Mouse (Mus musculus) E14TG2a.4 (cell line): ENCODE measurements at regions not wholly inside any gene's neighbourhood (a gene's known extent, or its start where the extent isn't known, plus 50 kb on each side); places are given as distances from the start of the nearest gene placed in this dataset.
A peak's percentile ranks its signal among the peaks of the same experiment; 100 is the strongest.
"Not testable (repeated sequence)": the region's sequence is repeated elsewhere in the genome, so short reads cannot be mapped to it uniquely, and the experiment has no call there.

Experiments used
- H3K27me3 ChIP-seq: 2 replicates; pipeline ENCODE4 v1.6.1; 2014; ENCODE audit warnings: low read length, control low read depth; ENCODE audit not compliant: insufficient read depth
- H3K36me3 ChIP-seq: 2 replicates; pipeline ENCODE4 v1.6.1; 2014; ENCODE audit warnings: low read length, control low read depth; ENCODE audit not compliant: insufficient read depth
- H3K4me1 ChIP-seq: replicated peaks from 2 replicates; pipeline ENCODE4 v1.6.1; 2014; ENCODE audit warnings: low read depth, low read length, control low read depth
- H3K4me3 ChIP-seq: replicated peaks from 2 replicates; pipeline ENCODE4 v1.5.1; 2014; ENCODE audit warnings: mild to moderate bottlenecking, low read length
- H3K9me3 ChIP-seq: 2 replicates; pipeline ENCODE4 v1.6.1; 2014; ENCODE audit warnings: low read length, control low read depth
- CTCF ChIP-seq: conservative IDR thresholded peaks from 2 replicates; pipeline ENCODE4 v1.5.1; 2014; ENCODE audit warnings: low read length
- NANOG ChIP-seq: IDR thresholded peaks from 2 replicates; pipeline ENCODE4 v1.6.1; 2014; ENCODE audit warnings: borderline replicate concordance, low read length, mixed read lengths
- POU5F1 ChIP-seq: IDR thresholded peaks from 2 replicates; pipeline ENCODE4 v1.6.1; 2014; ENCODE audit warnings: low read length, borderline replicate concordance

- Histone ChIP-seq H3K36me3 (no peaks in the 10 kb centered on the region), H3K4me3 (no peak overlapping the region), H3K27me3 (no peaks in the 10 kb centered on the region), H3K9me3 (peaks cover 18% of the 10 kb centered on the region; the same call in 1 of the 2 replicates), H3K4me1 (no peaks in the 10 kb centered on the region)
- TF ChIP-seq POU5F1 (no peak), CTCF (no peak), NANOG (no peak)
These were observed 2289.7 kb downstream of the Cntnap5b start for GRCm38 (mm10) chr1:102062268-102062667.

GRCm38 (mm10) chr1:102105658-102106057 lies 2333.1 kb downstream of the Cntnap5b start:
- H3K9me3 ChIP-seq = no peaks in the 10 kb centered on the region
- no peaks in the 10 kb centered on the region for H3K36me3 ChIP-seq
- TF ChIP-seq NANOG = no peak
- TF ChIP-seq CTCF = no peak
- TF ChIP-seq POU5F1 = no peak
- H3K4me3 ChIP-seq = no peak overlapping the region
- no peaks in the 10 kb centered on the region for H3K4me1 ChIP-seq
- no peaks in the 10 kb centered on the region for H3K27me3 ChIP-seq

GRCm38 (mm10) chr1:102139021-102139420 lies 2366.5 kb downstream of the Cntnap5b start:
- H3K27me3 ChIP-seq = no peaks in the 10 kb centered on the region
- H3K4me1 ChIP-seq = no peaks in the 10 kb centered on the region
- no peaks in the 10 kb centered on the region for H3K36me3 ChIP-seq
- no peak overlapping the region for H3K4me3 ChIP-seq
- 0 out of 2 replicates have a peak, but pooled peaks cover 3% of the 10 kb centered on the region for H3K9me3 ChIP-seq
- TF ChIP-seq POU5F1 (no peak), CTCF (no peak), NANOG (no peak)

GRCm38 (mm10) chr1:102146368-102146767 lies 2373.8 kb downstream of the Cntnap5b start:
- Histone ChIP-seq H3K36me3 (no peaks in the 10 kb centered on the region), H3K4me3 (no peak overlapping the region), H3K4me1 (no peaks in the 10 kb centered on the region), H3K27me3 (no peaks in the 10 kb centered on the region), H3K9me3 (peaks cover 53% of the 10 kb centered on the region)
- TF ChIP-seq CTCF (no peak), POU5F1 (no peak), NANOG (no peak)

- H3K27me3 ChIP-seq = no peaks in the 10 kb centered on the region
- H3K36me3 ChIP-seq = no peaks in the 10 kb centered on the region
- TF ChIP-seq POU5F1 = no peak
- TF ChIP-seq NANOG = no peak
- TF ChIP-seq CTCF = no peak
- H3K4me1 ChIP-seq = no peaks in the 10 kb centered on the region
- no peaks in the 10 kb centered on the region for H3K9me3 ChIP-seq
- no peak overlapping the region for H3K4me3 ChIP-seq
These were observed 2394.1 kb downstream of the Cntnap5b start for GRCm38 (mm10) chr1:102166649-102167048.

GRCm38 (mm10) chr1:102170566-102171286 lies 2398.2 kb downstream of the Cntnap5b start:
- Histone ChIP-seq H3K4me3 (no peak overlapping the region), H3K36me3 (no peaks in the 10 kb centered on the region), H3K9me3 (no peaks in the 10 kb centered on the region), H3K4me1 (no peaks in the 10 kb centered on the region), H3K27me3 (no peaks in the 10 kb centered on the region)
- TF ChIP-seq NANOG = no peak

DNA sequence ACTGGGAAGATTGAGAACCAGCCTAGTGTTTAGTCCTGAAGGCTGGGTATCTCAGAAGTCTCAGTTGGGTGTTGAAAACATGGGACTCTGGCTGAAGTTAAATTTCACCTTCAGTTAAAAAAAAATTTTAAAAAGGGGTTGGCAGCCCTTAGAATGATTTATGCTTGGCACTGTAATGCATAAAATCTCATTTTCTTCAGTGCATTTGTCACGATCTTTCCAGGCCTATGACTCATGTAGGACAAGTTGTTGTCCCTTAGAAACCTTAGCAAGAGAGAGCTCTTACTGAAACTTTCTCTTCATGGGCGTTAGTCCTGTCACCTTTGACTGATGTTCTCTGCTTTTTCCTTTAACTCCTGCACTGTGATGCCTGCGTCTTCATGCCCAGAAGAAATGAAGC lies 2413.4 kb downstream of the Cntnap5b start:
- no peak for TF ChIP-seq POU5F1
- no peak for TF ChIP-seq CTCF
- TF ChIP-seq NANOG = no peak
- no peaks in the 10 kb centered on the region for H3K27me3 ChIP-seq
- no peaks in the 10 kb centered on the region for H3K4me1 ChIP-seq
- no peaks in the 10 kb centered on the region for H3K36me3 ChIP-seq
- no peak overlapping the region for H3K4me3 ChIP-seq
- no peaks in the 10 kb centered on the region for H3K9me3 ChIP-seq

DNA sequence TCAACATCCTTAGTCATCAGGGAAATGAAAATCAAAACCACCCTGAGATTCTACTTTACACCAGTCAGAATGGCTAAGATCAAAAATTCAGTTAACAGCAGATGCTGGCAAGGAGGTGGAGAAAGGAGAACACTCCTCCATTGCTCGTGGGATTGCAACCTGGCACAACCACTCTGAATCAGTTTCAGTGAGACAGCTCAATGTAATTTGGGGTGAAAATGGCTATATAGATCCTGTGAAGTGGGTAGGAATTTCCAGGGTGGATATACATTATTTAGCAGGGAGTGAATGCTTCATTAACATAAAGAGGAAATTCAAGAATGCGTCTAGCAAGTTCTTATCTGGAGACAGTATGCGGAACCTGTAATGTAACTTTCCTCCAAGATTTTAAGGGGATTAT lies 2462.9 kb downstream of the Cntnap5b start:
- TF ChIP-seq NANOG (no peak), POU5F1 (no peak), CTCF (no peak)
- Histone ChIP-seq H3K27me3 (no peaks in the 10 kb centered on the region), H3K4me3 (no peak overlapping the region), H3K36me3 (no peaks in the 10 kb centered on the region), H3K4me1 (no peaks in the 10 kb centered on the region), H3K9me3 (no peaks in the 10 kb centered on the region)

DNA sequence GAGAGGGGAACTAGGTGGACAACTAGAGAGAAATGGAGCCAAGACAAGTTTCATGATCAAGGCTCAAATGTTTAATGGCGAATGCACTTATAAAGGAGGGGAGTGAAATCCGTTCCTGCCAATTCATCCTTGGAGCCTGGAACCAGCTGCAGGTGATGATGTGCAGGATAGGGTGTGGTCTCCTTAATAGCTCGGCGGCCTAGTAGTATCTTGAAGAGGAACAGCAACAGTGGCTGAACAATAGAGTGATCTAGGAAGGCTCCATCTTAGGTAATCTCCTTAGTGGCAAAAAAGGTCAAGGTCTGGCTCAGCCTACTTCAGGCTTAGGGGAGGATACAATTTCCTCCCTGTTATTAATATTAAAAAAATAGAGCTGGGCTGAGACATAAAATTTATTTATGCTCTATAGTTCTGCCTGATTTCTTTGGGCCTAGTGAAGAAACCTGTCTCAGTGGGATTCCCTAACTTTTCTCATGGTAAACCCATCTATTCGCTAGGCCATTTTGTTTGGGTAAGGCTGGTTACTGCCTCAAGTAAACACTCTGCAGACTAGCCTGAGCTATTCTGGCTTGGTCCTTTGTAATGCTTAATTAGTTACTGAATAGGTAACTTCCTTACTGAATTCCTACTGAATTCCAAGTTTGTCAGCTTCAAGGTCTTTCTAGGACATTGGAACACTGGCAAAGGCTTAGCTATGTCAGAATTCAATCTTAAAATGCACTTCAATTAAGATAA lies 2490.7 kb downstream of the Cntnap5b start:
- not testable (repeated sequence) for H3K4me3 ChIP-seq, H3K27me3 ChIP-seq, H3K4me1 ChIP-seq, H3K36me3 ChIP-seq
- peaks cover 73% of the 10 kb centered on the region for H3K9me3 ChIP-seq

DNA sequence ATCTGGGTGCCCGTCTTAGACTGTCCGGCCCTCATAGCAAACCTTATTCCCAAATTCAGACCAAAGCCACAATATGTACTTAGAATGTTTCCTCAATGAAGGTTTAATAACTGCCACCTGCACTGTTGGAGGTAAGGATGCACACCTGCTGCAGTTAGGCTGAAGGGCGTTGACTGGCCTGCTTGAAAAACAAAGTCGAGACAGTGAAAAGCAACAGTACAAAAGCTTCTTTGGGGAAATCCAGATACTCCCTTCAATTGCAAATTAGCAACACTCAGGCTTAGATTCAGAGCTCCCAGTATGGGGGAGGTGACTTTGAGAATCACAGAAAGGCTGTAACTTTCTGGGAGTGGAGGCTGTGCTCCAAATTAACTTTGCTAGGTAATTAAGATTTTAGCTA lies 2491.9 kb downstream of the Cntnap5b start:
- not testable (repeated sequence) for H3K36me3 ChIP-seq

More for the DNA sequence above, 2491.9 kb downstream of the Cntnap5b start:
- H3K4me3 ChIP-seq, H3K4me1 ChIP-seq, H3K27me3 ChIP-seq: not testable (repeated sequence)
- peak; percentile 73 for TF ChIP-seq NANOG
- peaks cover 76% of the 10 kb centered on the region for H3K9me3 ChIP-seq
